Mouse (Mus musculus) skeletal muscle tissue, adult 2 months (tissue): ENCODE results near the gene Pnmal2.
"Not testable (repeated sequence)": the region's sequence is repeated elsewhere in the genome, so short reads cannot be mapped to it uniquely, and the experiment has no call there.

Experiments
- DNase-seq: peaks from one replicate; pipeline ENCODE4 v3.0.0-alpha.2; 2012; ENCODE audit warnings: low read depth, low spot score

The Pnmal2 gene

GRCm38 (mm10) chr7:16944808-16945315 lies 380 bp downstream of the Pnmal2 start:
- DNase-seq = no peak

GRCm38 (mm10) chr7:16945419-16945818 lies 937 bp downstream of the Pnmal2 start:
- no peak for DNase-seq

GRCm38 (mm10) chr7:16946441-16947348 lies 2.2 kb downstream of the Pnmal2 start:
- DNase-seq = no peak

GRCm38 (mm10) chr7:16947349-16947895 lies 2.9 kb downstream of the Pnmal2 start:
- DNase-seq = no peak

- DNase-seq = no peak
Measured at GRCm38 (mm10) chr7:16947959-16948361, 3.5 kb downstream of the Pnmal2 start.

GRCm38 (mm10) chr7:16948923-16949458 lies 4.5 kb downstream of the Pnmal2 start:
- no peak for DNase-seq

GRCm38 (mm10) chr7:16949908-16950841 lies 5.7 kb downstream of the Pnmal2 start:
- no peak for DNase-seq

GRCm38 (mm10) chr7:16950861-16951635 lies 6.6 kb downstream of the Pnmal2 start:
- DNase-seq = peak; percentile 52

GRCm38 (mm10) chr7:16953776-16954175 lies 9.3 kb downstream of the Pnmal2 start:
- DNase-seq = not testable (repeated sequence)

GRCm38 (mm10) chr7:16955712-16956111 lies 11.2 kb downstream of the Pnmal2 start:
- no peak for DNase-seq

GRCm38 (mm10) chr7:16956410-16957265 lies 12.2 kb downstream of the Pnmal2 start:
- DNase-seq = no peak

- DNase-seq = no peak
Measured at GRCm38 (mm10) chr7:16959539-16960187, 15.2 kb downstream of the Pnmal2 start, which contains the start of gene Pnmal1. Gene Pnmal1 (plus strand): TSS chr7:16959679.

GRCm38 (mm10) chr7:16961678-16962077 lies 17.2 kb downstream of the Pnmal2 start:
- DNase-seq = no peak

GRCm38 (mm10) chr7:16968414-16968813 lies 23.9 kb downstream of the Pnmal2 start:
- DNase-seq = no peak

GRCm38 (mm10) chr7:16971160-16971559 lies 26.7 kb downstream of the Pnmal2 start:
- no peak for DNase-seq

- peak; percentile 85 for DNase-seq
Measured at GRCm38 (mm10) chr7:16974018-16974417, 29.5 kb downstream of the Pnmal2 start.

- no peak for DNase-seq
Measured at GRCm38 (mm10) chr7:16976298-16976697, 31.8 kb downstream of the Pnmal2 start.

GRCm38 (mm10) chr7:16978173-16978572 lies 33.7 kb downstream of the Pnmal2 start:
- no peak for DNase-seq

- DNase-seq = no peak
Measured at GRCm38 (mm10) chr7:16978593-16978992, 34.1 kb downstream of the Pnmal2 start.
